Mouse (Mus musculus) heart, adult 2 months (tissue): ENCODE measurements at regions not wholly inside any gene's neighbourhood (a gene's known extent, or its start where the extent isn't known, plus 50 kb on each side); places are given as distances from the start of the nearest gene placed in this dataset.

Source experiments
- CTCF ChIP-seq: fragments of 200-600 bp; IDR thresholded peaks from 2 replicates; pipeline ENCODE4 v1.8.1; 2022; ENCODE audit warnings: antibody characterized with exemption, mild to moderate bottlenecking, moderate library complexity
- POLR2A ChIP-seq: fragments of 200-500 bp; IDR thresholded peaks from 2 replicates; pipeline ENCODE4 v1.6.1; 2011; ENCODE audit warnings: mild to moderate bottlenecking, low read depth, low read length, control low read depth; ENCODE audit not compliant: insufficient read depth

DNA sequence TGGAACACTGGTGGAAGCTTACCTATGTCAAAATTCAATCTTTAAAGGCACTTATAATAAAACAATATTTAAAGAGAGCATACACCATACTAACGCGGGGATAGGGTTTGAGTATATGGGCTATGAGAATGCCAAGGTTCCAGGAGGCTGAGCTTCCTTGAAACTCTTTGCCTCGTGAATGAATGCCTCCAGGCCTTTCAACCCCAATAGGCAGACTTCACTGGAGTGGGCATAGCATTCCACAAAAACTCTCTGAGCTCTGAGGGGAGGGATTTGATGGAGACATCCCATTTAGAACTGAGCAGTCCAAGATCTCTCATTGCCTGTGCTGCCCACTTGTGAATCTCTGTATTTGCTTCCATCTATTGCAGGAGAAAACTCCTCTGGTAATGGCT lies 68.4 kb upstream of the Pax1 start:
- no peak for TF ChIP-seq CTCF
- no peak for TF ChIP-seq POLR2A
